Mouse (Mus musculus): ENCODE measurements around the gene Rgl1. TPM values are rescaled to one million over a fixed set of nuclear protein-coding genes. Genes with fewer than 3 reads are reported as not detected.
"Not testable (repeated sequence)": the region's sequence is repeated elsewhere in the genome, so short reads cannot be mapped to it uniquely, and the experiment has no call there.

The Rgl1 gene
- polyA plus RNA-seq, 1 experiment, result 3.3 TPM

DNA sequence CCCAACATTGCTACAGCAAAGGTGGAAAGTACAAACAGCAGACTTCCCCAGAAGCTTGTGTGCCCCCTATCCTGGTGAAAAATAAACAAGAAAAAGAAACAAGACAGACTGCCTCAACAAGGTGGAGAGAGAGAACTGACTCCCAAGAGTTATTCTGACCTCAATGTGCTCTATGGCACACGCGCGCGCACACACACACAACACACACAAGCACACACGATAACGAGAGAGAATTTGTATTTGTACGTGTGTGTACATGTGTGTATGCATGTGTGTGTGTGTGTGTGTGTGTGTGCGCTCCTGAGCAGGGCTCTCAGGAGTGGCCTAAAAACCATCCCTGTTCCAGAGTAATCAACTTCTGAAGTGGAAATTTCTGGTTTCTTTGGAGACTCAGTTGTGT is 18.5 kb upstream of the Rgl1 start:
- Histone ChIP-seq H3K27me3 (ENCODE audit: control insufficient read depth, insufficient read depth, low read length) (no peaks in the 10 kb centered on the region), H3K4me1 (ENCODE audit: control insufficient read depth, insufficient read depth, insufficient read length, low read length) (no peaks in the 10 kb centered on the region), H3K36me3 (ENCODE audit: control insufficient read depth, insufficient read depth, low read length) (no peaks in the 10 kb centered on the region), H3K4me3 (ENCODE audit: low read depth, low read length) (no peak overlapping the region), H3K27ac (ENCODE audit: insufficient read depth, low read depth, low read length) (no peak overlapping the region)
- 90% methylated on average over 8 of the region's 8 CpGs for WGBS
- TF ChIP-seq CTCF (IDR thresholded peaks at IDR 0.05; ENCODE audit: extremely low read depth, insufficient read length, insufficient replicate concordance, low read depth, low read length) (no peak), POLR2A (IDR thresholded peaks at IDR 0.05; ENCODE audit: low read depth, low read length) (no peak)

DNA sequence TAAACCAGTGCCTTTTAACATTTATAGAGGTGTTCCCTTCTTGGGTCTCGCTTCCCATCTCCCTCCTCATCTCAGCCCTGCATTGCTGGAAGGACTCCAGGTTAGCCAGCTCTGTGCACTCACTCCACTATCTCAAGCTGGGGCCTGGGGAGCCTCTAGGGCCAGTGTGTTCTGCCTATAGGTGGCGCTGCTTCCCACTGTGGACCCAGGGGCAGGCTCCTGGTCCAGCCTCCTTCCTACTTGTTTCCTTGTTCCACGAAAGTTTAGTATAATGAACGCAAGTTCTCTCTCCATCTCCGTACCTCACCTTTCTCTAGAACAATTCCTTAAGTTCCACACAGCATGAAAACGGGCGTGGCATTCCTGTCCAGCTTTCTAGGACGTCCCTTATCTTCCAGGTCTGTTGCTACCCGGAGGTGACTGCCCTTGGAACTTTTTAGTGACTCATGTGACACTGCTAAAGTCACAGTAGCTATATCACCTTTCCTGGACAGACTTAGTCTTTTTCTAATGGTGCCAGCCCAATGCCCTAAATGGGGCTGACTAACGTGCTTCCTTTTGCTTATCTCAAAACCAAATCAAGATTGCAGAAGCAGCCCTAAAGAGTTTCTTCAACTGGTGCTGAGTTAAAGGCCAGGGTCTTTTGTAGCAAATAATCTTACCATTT is 13.1 kb upstream of the Rgl1 start:
- H3K27ac ChIP-seq (ENCODE audit: insufficient read depth, low read depth, low read length), result no peak overlapping the region
- no peak overlapping the region for H3K4me3 ChIP-seq (ENCODE audit: low read depth, low read length)
- 10% methylated on average over 10 of the region's 10 CpGs for WGBS
- H3K4me1 ChIP-seq (ENCODE audit: control insufficient read depth, insufficient read depth, insufficient read length, low read length), result peaks cover 4% of the 10 kb centered on the region; the same call in 1 of the 2 replicates
- peaks cover 17% of the 10 kb centered on the region for H3K36me3 ChIP-seq (ENCODE audit: control insufficient read depth, insufficient read depth, low read length)
- no peaks in the 10 kb centered on the region for H3K27me3 ChIP-seq (ENCODE audit: control insufficient read depth, insufficient read depth, low read length)
- TF ChIP-seq CTCF (IDR thresholded peaks at IDR 0.05; ENCODE audit: extremely low read depth, insufficient read length, insufficient replicate concordance, low read depth, low read length) (peak; percentile 82; the same call in 1 of the 2 replicates), POLR2A (IDR thresholded peaks at IDR 0.05; ENCODE audit: low read depth, low read length) (no peak)

DNA sequence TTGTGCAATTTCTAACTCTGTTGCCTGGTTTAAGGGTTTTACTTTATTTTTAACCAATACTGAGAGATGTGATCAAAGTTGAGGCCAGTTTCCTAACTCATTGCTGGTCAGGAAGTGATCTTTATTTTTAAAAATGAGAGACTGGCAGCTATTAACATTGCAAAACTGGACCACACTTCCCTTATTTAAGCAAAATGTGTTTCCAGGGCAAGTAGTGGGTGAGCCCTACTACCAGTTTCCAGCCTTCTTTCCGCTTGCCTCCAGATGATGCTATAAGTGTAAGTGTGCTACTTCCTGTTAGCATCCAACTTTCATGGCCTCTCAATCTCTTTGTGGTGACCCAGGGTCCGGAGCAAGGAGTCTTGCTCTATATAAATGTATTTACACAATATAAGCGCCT is 8.4 kb upstream of the Rgl1 start:
- H3K27me3 ChIP-seq (ENCODE audit: control insufficient read depth, insufficient read depth, low read length); H3K4me3 ChIP-seq (ENCODE audit: low read depth, low read length); H3K4me1 ChIP-seq (ENCODE audit: control insufficient read depth, insufficient read depth, insufficient read length, low read length); H3K27ac ChIP-seq (ENCODE audit: insufficient read depth, low read depth, low read length): not testable (repeated sequence)
- H3K36me3 ChIP-seq (ENCODE audit: control insufficient read depth, insufficient read depth, low read length), result peaks cover 51% of the 10 kb centered on the region
- WGBS, result 79% methylated on average over 3 of the region's 3 CpGs

DNA sequence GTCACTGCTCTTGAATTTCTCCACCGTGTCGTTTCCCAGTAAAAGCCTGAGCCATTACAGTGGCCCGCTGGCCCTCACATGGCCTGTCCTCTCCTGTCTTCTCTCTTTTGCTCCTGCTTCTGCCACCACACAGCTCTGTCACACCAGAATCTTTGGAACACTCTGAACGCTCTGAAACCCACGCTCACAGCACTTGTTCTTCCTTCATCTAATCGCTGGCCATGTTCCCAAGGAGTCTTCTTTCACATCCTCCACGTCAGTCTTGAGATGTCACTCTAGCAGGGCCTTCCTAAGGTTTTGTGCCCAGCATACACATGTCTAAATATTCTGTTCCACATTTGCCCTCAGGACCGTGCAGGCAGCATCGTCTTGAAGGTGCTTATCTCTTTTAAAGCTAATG is 4.9 kb upstream of the Rgl1 start:
- peaks cover 51% of the 10 kb centered on the region for H3K36me3 ChIP-seq (ENCODE audit: control insufficient read depth, insufficient read depth, low read length)
- H3K27me3 ChIP-seq (ENCODE audit: control insufficient read depth, insufficient read depth, low read length), result no peaks in the 10 kb centered on the region; the same call in 1 of the 2 replicates
- no peak for TF ChIP-seq POLR2A (IDR thresholded peaks at IDR 0.05; ENCODE audit: low read depth, low read length)
- H3K27ac ChIP-seq (ENCODE audit: insufficient read depth, low read depth, low read length), result no peak overlapping the region
- H3K4me3 ChIP-seq (ENCODE audit: low read depth, low read length), result no peak overlapping the region
- H3K4me1 ChIP-seq (ENCODE audit: control insufficient read depth, insufficient read depth, insufficient read length, low read length), result peaks cover 3% of the 10 kb centered on the region
- 89% methylated on average over 9 of the region's 9 CpGs for WGBS

DNA sequence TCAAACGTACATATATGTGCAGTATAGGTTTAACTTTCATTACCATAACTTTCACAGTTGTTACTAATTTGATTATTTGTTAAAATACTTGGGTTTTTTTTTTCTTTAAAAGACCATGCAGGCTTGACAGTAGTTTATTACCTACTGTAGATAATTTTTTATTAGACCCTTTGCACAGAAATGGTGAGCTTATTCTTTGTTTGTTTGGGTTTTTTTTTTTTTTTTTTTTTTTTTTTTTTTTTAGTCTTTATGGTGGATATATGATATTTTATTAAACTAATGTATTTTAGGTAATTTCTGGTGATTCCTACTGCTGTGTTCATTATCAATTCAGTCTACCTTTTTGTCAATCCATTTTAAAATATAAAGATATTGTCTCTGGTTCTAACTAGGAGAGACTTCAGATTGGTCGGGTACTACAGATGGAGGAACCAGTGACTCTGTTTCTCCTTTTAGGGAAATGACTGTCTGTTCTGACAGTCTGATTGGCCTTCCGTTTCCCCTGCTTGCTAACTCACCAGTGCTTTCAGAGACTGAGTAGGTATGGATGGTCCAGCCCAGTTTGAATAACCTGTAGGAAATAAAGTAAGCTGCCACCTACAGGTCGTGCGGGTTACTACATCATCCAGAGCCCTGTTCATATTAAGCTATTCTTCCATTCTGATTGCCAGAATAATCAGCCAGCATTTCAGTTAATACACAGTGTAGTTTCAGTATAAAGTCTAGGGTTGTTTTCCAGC is 1.8 kb upstream of the Rgl1 start:
- 4% methylated on average over 5 of the region's 5 CpGs for WGBS
- H3K27me3 ChIP-seq (ENCODE audit: control insufficient read depth, insufficient read depth, low read length), result no peaks in the 10 kb centered on the region; the same call in 1 of the 2 replicates
- no peak overlapping the region for H3K4me3 ChIP-seq (ENCODE audit: low read depth, low read length)
- H3K4me1 ChIP-seq (ENCODE audit: control insufficient read depth, insufficient read depth, insufficient read length, low read length), result peaks cover 6% of the 10 kb centered on the region
- TF ChIP-seq CTCF (IDR thresholded peaks at IDR 0.05; ENCODE audit: extremely low read depth, insufficient read length, insufficient replicate concordance, low read depth, low read length) (no peak), POLR2A (IDR thresholded peaks at IDR 0.05; ENCODE audit: low read depth, low read length) (no peak)
- no peak overlapping the region for H3K27ac ChIP-seq (ENCODE audit: insufficient read depth, low read depth, low read length)
- peaks cover 31% of the 10 kb centered on the region for H3K36me3 ChIP-seq (ENCODE audit: control insufficient read depth, insufficient read depth, low read length)

DNA sequence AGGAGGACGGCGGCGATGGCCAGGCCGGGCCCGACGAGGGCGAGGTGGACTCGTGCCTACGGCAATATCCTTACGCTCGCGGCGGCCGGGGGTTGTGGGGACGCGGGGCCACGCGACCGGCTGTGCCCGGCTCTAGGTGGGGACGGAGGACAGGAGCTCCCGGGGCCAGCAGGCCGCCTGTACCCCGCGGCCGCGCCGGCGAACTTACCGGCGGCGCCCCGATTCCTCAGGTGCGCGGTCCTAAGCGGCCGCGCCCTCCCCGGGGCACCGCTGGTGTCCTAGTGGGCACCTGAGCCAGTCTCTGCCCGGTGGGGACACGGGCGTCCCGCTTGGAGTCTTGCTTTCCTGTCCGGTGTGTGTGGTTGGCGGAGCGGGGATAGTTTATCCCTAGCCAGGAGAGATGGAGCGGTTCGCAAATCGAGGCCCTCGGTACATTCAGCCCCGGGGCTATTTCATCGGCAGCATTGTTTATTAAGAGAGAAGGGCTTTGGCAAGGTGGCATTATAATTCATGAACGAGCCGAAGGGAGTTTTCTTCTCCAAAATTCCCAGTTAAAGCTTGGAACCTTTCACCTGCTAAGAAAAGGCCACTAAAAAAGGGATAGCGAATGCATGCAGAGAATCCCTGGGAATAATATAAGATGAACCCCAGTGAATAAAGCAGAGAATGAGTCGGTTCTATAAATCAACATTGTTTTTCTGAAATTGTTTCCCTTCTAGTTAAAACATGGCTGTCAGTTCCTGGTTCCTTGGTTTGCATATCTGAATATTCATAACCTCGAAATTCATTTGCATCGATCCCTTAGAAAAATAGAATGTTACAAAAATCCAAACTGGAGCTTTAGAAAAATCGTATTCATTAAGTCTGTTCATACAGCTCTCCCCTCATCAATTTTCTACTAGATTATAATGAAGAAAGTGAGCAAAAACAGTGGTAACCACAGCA is 925 bp upstream of the Rgl1 start:
- peak overlapping the region; percentile 87 for H3K27ac ChIP-seq (ENCODE audit: insufficient read depth, low read depth, low read length)
- H3K4me3 ChIP-seq (ENCODE audit: low read depth, low read length), result peak overlapping the region; percentile 88
- WGBS, result under 1% methylated on average over 60 of the region's 60 CpGs
- H3K27me3 ChIP-seq (ENCODE audit: control insufficient read depth, insufficient read depth, low read length), result no peaks in the 10 kb centered on the region; the same call in 1 of the 2 replicates
- H3K36me3 ChIP-seq (ENCODE audit: control insufficient read depth, insufficient read depth, low read length), result peaks cover 24% of the 10 kb centered on the region
- peaks cover 6% of the 10 kb centered on the region for H3K4me1 ChIP-seq (ENCODE audit: control insufficient read depth, insufficient read depth, insufficient read length, low read length)
- TF ChIP-seq CTCF (IDR thresholded peaks at IDR 0.05; ENCODE audit: extremely low read depth, insufficient read length, insufficient replicate concordance, low read depth, low read length) (no peak), POLR2A (IDR thresholded peaks at IDR 0.05; ENCODE audit: low read depth, low read length) (no peak; the same call in 1 of the 2 replicates)

DNA sequence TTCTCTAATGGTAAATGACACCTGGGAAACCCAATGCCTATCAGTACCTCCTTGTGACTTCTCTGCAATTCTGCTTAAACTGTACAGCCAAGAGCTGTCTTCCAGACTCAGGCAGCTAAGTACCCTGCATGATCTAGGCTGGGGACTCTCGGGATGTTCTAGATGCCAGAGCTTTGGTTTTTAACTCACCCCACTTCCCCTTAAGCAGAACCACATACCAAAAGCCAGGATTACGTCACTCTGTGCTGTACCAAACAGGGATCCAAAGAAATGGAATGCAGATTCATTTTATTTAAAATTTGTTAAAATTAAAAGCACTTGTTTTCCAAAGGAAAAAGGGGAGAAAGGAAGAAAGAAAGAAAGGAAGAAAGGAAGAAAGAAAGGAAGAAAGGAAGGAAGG is 4.4 kb downstream of the Rgl1 start:
- Histone ChIP-seq H3K27me3 (ENCODE audit: control insufficient read depth, insufficient read depth, low read length) (no peaks in the 10 kb centered on the region; the same call in 1 of the 2 replicates), H3K4me1 (ENCODE audit: control insufficient read depth, insufficient read depth, insufficient read length, low read length) (peaks cover 4% of the 10 kb centered on the region; the same call in 1 of the 2 replicates), H3K4me3 (ENCODE audit: low read depth, low read length) (no peak overlapping the region), H3K36me3 (ENCODE audit: control insufficient read depth, insufficient read depth, low read length) (no peaks in the 10 kb centered on the region), H3K27ac (ENCODE audit: insufficient read depth, low read depth, low read length) (no peak overlapping the region)
- no peak for TF ChIP-seq POLR2A (IDR thresholded peaks at IDR 0.05; ENCODE audit: low read depth, low read length)
- no peak for TF ChIP-seq CTCF (IDR thresholded peaks at IDR 0.05; ENCODE audit: extremely low read depth, insufficient read length, insufficient replicate concordance, low read depth, low read length)
- 69% methylated on average over 2 of the region's 2 CpGs for WGBS
